Mouse (Mus musculus) midbrain, embryonic 11.5 days (tissue): ENCODE results near the gene Armc12. TPM values are rescaled to one million over a fixed set of nuclear protein-coding genes. Genes with fewer than 3 reads are reported as not detected.
A peak's percentile ranks its signal among the peaks of the same experiment; 100 is the strongest.

ENCODE experiments used
- ATAC-seq: fragments of 200-750 bp; cut with Nextera tagmentation; 2 replicates; pipeline ENCODE4 v1.8.0; 2017; ENCODE audit warnings: moderate TSS enrichment, moderate library complexity; ENCODE audit not compliant: low FRiP score
- DNase-seq: peaks from one replicate; pipeline ENCODE4 v3.0.0; 2015; ENCODE audit warnings: low spot score; ENCODE audit errors: missing footprints
- H3K27ac ChIP-seq: fragments of 300-500 bp; sonication (generic); 2 replicates; pipeline ENCODE4 v1.5.1; 2014; ENCODE audit warnings: low read depth, low read length
- H3K27me3 ChIP-seq: fragments of 300-500 bp; sonication (generic); 2 replicates; pipeline ENCODE4 v1.6.1; 2014; ENCODE audit warnings: mild to moderate bottlenecking, low read length, moderate library complexity, mixed read lengths; ENCODE audit not compliant: control insufficient read depth, insufficient read depth
- H3K36me3 ChIP-seq: fragments of 300-500 bp; sonication (generic); 2 replicates; pipeline ENCODE4 v1.6.1; 2014; ENCODE audit warnings: mild to moderate bottlenecking, low read length, moderate library complexity, mixed read lengths; ENCODE audit not compliant: control insufficient read depth, insufficient read depth
- H3K4me1 ChIP-seq: fragments of 300-500 bp; sonication (generic); 2 replicates; pipeline ENCODE4 v1.6.1; 2014; ENCODE audit warnings: low read length; ENCODE audit not compliant: control insufficient read depth, insufficient read depth
- H3K4me2 ChIP-seq: fragments of 300-500 bp; sonication (generic); 2 replicates; pipeline ENCODE4 v1.6.1; 2014; ENCODE audit warnings: mild to moderate bottlenecking, moderate library complexity
- H3K4me3 ChIP-seq: fragments of 300-500 bp; sonication (generic); 2 replicates; pipeline ENCODE4 v1.5.1; 2014; ENCODE audit warnings: low read depth, low read length
- H3K9ac ChIP-seq: fragments of 300-500 bp; sonication (generic); 2 replicates; pipeline ENCODE4 v1.6.1; 2014; ENCODE audit warnings: low read length
- H3K9me3 ChIP-seq: fragments of 300-500 bp; sonication (generic); 2 replicates; pipeline ENCODE4 v1.6.1; 2016; ENCODE audit warnings: low read length; ENCODE audit not compliant: control insufficient read depth
- WGBS: fragments of 180-500 bp; shearing (Covaris S2); extraction: QIAGEN DNeasy Blood & Tissue Kit; methylation state at CpG from one replicate; pipeline ENCODE4 v1.1.7; 2014; 5-methylcytosine and 5-hydroxymethylcytosine counted together
- polyA plus RNA-seq: library from polyadenylated mRNA; unstranded; fragments of >200 nt; fragmentation: Nextera tagmentation; extraction: Ambion mirVana; gene quantifications from 2 replicates; pipeline ENCODE4 v1.2.1, GENCODE M21; 2014

Gene Armc12
- polyA plus RNA-seq, 1 experiment from 2014 or later = not detected

DNA sequence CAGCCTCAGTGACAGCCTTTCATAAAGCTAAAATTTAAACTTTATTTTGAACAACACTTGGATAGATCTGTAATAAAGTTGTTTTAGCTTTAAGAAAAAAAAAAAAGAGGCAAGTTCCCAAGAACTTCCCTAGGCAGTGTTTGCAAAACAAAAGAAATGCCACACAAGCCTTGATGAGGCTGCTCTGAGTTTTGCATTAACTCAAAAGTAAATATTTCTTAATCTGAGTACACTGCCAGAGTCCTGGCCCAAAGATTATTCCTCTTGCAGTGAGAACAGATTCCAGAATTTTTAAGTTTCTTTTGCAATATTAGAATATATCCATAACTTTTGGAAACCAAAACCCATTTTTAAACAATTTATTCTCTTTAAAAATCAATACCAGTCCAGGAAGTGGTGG, 34.6 kb downstream of the Armc12 start:
- Histone ChIP-seq H3K36me3 (no peaks in the 10 kb centered on the region), H3K27ac (no peak overlapping the region), H3K9ac (no peak overlapping the region), H3K27me3 (no peaks in the 10 kb centered on the region), H3K4me3 (no peak overlapping the region), H3K4me1 (no peaks in the 10 kb centered on the region), H3K9me3 (no peaks in the 10 kb centered on the region), H3K4me2 (no peak overlapping the region)
- DNase-seq (no peak), ATAC-seq (no peak)

- H3K4me1 ChIP-seq = no peaks in the 10 kb centered on the region
- peak; percentile 79 for DNase-seq
- no peak for ATAC-seq
- H3K27me3 ChIP-seq = no peaks in the 10 kb centered on the region
- no peaks in the 10 kb centered on the region for H3K9me3 ChIP-seq
- no peak overlapping the region for H3K27ac ChIP-seq
- H3K9ac ChIP-seq = no peak overlapping the region
- 34% methylated on average over 3 of the region's 3 CpGs for WGBS
- H3K4me3 ChIP-seq = no peak overlapping the region
- no peaks in the 10 kb centered on the region for H3K36me3 ChIP-seq
- H3K4me2 ChIP-seq = no peak overlapping the region
These were observed 36.9 kb downstream of the Armc12 start for GRCm38 (mm10) chr17:28567541-28567940.

- DNase-seq = peak; percentile 56
- no peak overlapping the region for H3K9ac ChIP-seq
- H3K27ac ChIP-seq = no peak overlapping the region
- H3K9me3 ChIP-seq = no peaks in the 10 kb centered on the region
- peaks cover 3% of the 10 kb centered on the region; the same call in 1 of the 2 replicates for H3K4me1 ChIP-seq
- no peaks in the 10 kb centered on the region for H3K27me3 ChIP-seq
- H3K4me2 ChIP-seq = no peak overlapping the region
- 82% methylated on average over 3 of the region's 3 CpGs for WGBS
- ATAC-seq = no peak
- no peak overlapping the region for H3K4me3 ChIP-seq
- no peaks in the 10 kb centered on the region for H3K36me3 ChIP-seq
These were observed 41.3 kb downstream of the Armc12 start for GRCm38 (mm10) chr17:28571868-28572267.

DNA sequence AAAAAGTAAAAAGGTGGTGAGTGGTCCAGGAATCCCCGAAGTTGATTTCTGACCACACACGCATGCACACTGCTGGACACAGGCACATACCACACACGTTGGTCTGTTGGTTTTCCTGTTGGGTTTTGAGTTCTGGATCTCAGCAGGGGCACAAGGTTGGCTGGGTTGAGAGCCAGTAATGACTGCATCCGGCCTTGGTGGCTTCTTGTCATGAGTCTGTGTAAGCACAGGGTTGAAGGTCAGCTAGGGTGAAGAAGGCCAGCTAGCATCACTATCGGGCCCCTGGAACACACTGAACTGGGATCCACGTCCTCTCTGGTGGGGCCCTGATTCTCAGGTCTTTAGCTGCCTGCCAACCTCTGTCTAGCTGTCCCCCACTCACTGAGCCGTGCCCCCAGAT, 41.9 kb downstream of the Armc12 start:
- peaks cover 3% of the 10 kb centered on the region; the same call in 1 of the 2 replicates for H3K4me1 ChIP-seq
- DNase-seq = peak; percentile 39
- H3K27me3 ChIP-seq = no peaks in the 10 kb centered on the region
- no peak overlapping the region for H3K4me2 ChIP-seq
- ATAC-seq = no peak
- no peak overlapping the region for H3K9ac ChIP-seq
- H3K4me3 ChIP-seq = no peak overlapping the region
- no peaks in the 10 kb centered on the region for H3K9me3 ChIP-seq
- WGBS = 78% methylated on average over 7 of the region's 7 CpGs
- H3K36me3 ChIP-seq = no peaks in the 10 kb centered on the region
- no peak overlapping the region for H3K27ac ChIP-seq

DNA sequence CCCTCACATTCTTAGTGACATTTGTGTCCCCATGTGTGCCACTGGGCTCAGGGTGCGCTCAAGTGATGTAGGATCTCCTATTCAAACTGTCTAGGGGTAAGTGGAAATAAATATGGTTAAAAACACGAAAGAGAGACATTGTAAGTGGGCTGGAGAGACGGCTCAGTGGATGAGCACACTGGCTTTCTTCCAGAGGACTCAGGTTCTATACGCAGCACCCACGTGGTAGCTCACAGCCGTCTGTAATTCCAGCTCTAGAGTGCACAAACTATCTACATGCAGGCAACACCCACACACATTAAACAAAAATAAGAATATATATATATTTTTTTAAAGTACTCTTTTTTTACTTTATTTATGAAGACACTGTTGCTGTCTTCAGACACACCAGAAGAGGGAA, 42.3 kb downstream of the Armc12 start:
- Histone ChIP-seq H3K4me2 (no peak overlapping the region), H3K9me3 (no peaks in the 10 kb centered on the region), H3K4me1 (peaks cover 3% of the 10 kb centered on the region; the same call in 1 of the 2 replicates), H3K4me3 (no peak overlapping the region), H3K9ac (no peak overlapping the region), H3K36me3 (no peaks in the 10 kb centered on the region), H3K27me3 (no peaks in the 10 kb centered on the region), H3K27ac (no peak overlapping the region)
- no peak for DNase-seq
- ATAC-seq = no peak
- 88% methylated on average over 6 of the region's 6 CpGs for WGBS

DNA sequence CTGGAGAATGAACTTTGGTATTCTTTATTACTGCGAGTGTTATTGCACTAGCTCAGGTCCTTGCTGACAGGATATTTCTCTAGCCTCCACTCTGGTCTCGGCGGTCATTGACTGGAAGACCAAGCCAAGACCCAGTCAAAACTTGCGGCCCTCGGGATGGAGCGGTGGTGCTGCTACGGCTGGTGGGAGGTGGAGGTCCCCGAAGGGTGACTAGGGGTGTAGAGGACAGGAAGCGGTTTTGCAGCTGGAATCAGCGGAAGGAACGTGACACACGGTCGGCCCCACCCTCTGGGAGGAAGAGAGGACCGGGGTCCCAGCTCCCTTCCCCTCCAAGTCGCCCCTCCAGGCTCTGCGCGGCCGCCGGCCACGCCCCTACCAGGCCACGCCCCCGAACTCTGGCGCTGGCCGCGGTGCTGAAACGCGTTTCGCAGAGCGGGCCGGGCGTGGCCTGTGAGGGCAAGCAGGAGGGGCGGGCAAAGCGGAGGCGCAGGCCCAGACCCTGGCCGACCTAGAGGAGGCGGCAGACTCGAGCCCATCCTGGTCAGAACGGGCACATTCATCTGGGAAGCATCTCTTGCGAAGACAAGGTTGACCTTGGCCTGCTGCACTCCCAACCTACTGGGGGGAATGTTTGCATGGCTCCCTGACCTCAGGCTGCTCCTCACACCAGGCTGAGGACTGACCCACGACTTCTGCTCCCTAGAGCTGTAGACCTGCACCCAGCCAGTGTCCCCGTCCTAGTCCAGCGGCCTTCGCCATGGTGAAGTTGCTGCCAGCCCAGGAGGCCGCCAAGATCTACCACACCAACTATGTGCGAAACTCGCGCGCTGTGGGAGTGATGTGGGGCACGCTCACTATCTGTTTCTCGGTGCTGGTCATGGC, 44.9 kb downstream of the Armc12 start, which contains the start of gene Lhfpl5:
TSS of gene Lhfpl5 (plus strand) at position 398 of the 882 bp plus-strand sequence.
- Histone ChIP-seq H3K4me3 (peak within 1 kb of the TSS; percentile 26), H3K9ac (no peak within 1 kb of the TSS), H3K4me2 (peak within 1 kb of the TSS; percentile 52), H3K36me3 (no peaks in the 10 kb centered on the region), H3K4me1 (peaks cover 4% of the 10 kb centered on the region; the same call in 1 of the 2 replicates), H3K9me3 (no peaks in the 10 kb centered on the region), H3K27me3 (no peaks in the 10 kb centered on the region), H3K27ac (no peak within 1 kb of the TSS)
- peak; percentile 93 for ATAC-seq
- peak; percentile 99 for DNase-seq
- 15% methylated on average over 50 of the region's 50 CpGs for WGBS

DNA sequence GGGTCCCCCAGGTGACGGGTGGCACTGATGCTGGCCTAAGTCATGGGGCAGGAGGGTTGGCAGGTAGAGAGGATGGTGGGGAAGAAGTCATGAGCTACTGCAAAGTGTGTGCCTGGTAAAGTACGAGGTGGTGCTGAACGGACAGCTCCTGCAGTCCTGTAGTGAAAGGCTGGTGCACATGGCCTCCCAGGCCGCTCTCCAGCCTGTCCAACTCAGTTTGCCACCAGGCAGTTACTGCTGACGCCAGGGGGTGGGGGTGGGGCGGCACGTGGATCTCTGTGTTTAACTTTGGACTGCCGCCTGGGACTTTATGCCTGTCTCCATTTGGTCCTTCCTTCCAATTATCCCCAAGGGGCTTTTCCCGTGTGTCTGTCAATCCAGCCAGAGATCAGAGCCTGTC, 49.8 kb downstream of the Armc12 start:
- DNase-seq (peak; percentile 93), ATAC-seq (no peak)
- no peak overlapping the region for H3K4me2 ChIP-seq
- 8% methylated on average over 9 of the region's 9 CpGs for WGBS
- peaks cover 2% of the 10 kb centered on the region; the same call in 1 of the 2 replicates for H3K4me1 ChIP-seq
- no peak overlapping the region for H3K4me3 ChIP-seq
- H3K27ac ChIP-seq = no peak overlapping the region
- no peaks in the 10 kb centered on the region for H3K36me3 ChIP-seq
- no peak overlapping the region for H3K9ac ChIP-seq
- no peaks in the 10 kb centered on the region for H3K9me3 ChIP-seq
- H3K27me3 ChIP-seq = no peaks in the 10 kb centered on the region

DNA sequence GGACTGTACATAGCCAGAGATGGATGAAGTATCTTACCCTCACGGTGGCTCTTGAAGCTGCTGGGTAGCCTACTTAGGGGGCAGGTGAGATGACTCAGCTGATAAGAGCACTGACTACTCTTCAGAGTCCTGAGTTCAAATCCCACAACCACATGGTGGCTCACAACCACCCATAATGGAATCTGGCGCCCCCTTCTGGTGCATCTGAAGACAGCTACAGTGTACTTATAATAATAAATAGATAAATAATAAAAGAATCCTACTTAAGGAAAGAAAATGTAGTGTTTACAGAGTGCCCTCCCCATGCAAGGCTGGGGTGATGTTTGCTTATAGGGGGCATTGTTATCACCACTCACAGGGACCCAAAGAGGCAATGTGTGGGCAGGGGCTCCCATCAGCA, 50.5 kb downstream of the Armc12 start:
- Histone ChIP-seq H3K9me3 (no peaks in the 10 kb centered on the region), H3K36me3 (no peaks in the 10 kb centered on the region), H3K4me1 (0 out of 2 replicates have a peak, but pooled peaks cover 2% of the 10 kb centered on the region), H3K4me3 (no peak overlapping the region), H3K27ac (no peak overlapping the region), H3K9ac (no peak overlapping the region), H3K27me3 (no peaks in the 10 kb centered on the region), H3K4me2 (no peak overlapping the region)
- DNase-seq (no peak), ATAC-seq (no peak)
- WGBS = 69% methylated on average over 2 of the region's 2 CpGs

- Histone ChIP-seq H3K27ac (no peak overlapping the region), H3K4me1 (no peaks in the 10 kb centered on the region), H3K36me3 (peaks cover 24% of the 10 kb centered on the region), H3K9me3 (no peaks in the 10 kb centered on the region), H3K9ac (no peak overlapping the region), H3K4me2 (no peak overlapping the region), H3K4me3 (no peak overlapping the region), H3K27me3 (no peaks in the 10 kb centered on the region)
- ATAC-seq (no peak), DNase-seq (no peak)
- WGBS = 83% methylated on average over 3 of the region's 3 CpGs
These were observed 55.9 kb downstream of the Armc12 start for GRCm38 (mm10) chr17:28586509-28586908.
